Mouse (Mus musculus) urinary bladder, postnatal 4 days (tissue): ENCODE measurements around the gene Urgcp.

Experiments used
- DNase-seq, 2 experiments: peaks; one replicate each; pipeline ENCODE4 v3.0.0; 2021 to 2022; ENCODE audit warnings: low spot score in 2 of 2

Urgcp gene

DNA sequence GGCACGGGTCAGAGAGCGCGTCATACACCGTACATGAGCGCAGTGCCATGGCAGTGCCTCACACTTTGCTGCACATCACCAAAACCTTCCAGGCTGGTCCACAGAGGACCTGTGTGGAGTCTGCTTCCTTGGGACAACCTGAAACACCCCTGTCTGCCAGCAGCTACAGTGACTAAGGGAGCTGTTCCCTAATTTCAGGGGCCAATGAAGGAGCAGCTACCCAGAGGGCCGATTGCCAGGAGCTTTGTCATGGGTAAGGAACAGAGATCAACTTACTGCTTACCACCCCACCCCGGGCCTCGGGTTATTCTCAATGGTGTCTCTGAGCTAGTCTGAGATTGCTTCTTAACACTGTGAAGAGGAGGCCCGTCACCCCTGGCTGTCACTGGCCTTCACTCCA lies 47.0 kb downstream of the Urgcp start:
- no peak for DNase-seq

DNA sequence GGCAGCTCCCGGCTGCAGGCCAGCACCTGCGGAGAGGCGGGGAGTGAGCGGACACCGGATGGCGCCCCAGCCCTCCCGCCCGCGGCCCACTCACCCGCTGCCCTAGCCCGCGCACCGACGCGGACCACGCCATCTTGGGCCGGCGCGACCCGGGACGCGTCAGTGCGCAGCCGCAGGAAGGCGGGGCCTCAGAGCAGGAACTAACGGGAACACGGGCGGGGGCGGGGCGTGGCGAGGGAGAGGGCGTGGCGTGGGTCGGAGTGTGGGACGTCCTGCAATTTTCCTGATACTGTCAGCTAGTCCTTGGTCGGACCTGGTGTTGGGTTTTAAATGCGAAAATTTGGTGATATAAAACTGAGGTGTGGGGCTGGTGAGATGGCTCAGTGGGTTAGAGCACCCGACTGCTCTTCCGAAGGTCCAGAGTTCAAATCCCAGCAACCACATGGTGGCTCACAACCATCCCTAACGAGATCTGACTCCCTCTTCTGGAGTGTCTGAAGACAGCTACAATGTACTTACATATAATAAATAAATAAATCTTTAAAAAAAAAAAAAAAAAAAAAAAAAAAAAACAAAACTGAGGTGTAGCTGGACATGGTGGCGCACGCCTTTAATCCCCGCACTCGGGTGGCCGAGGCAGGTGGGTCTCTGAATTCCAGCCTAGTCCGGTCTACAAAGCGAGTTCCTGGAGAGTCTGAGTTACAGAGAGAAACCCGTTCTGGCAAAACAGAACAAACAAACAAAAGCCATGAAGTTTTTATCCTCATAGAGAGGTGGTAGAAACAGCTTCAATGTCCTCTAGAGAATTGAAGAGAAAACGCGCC lies 54.4 kb downstream of the Urgcp start:
- DNase-seq = peak; percentile 83 to 92

- DNase-seq = peak in 1 of 2 experiments; percentile 50
These were observed 55.2 kb downstream of the Urgcp start for GRCm38 (mm10) chr11:5706874-5707529.

DNA sequence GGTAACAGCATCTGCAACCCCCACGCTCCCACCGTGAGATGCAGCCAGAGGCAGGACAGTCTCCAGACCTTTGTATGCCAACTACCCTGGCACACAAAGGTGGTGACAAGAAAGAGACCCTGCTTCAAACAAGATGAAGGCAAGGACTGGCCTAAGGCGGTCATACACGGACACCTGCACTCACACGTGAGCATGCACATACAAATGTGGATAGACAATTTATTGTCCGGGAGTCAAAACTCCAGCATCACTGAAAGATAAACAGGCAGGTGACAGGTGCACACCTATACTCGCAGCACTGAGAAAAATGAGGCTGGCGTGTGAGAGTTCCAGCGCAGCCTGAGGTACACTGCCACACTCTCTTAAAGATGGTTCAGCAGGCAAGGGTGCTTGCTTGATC lies 56.2 kb downstream of the Urgcp start:
- DNase-seq = no peak

DNA sequence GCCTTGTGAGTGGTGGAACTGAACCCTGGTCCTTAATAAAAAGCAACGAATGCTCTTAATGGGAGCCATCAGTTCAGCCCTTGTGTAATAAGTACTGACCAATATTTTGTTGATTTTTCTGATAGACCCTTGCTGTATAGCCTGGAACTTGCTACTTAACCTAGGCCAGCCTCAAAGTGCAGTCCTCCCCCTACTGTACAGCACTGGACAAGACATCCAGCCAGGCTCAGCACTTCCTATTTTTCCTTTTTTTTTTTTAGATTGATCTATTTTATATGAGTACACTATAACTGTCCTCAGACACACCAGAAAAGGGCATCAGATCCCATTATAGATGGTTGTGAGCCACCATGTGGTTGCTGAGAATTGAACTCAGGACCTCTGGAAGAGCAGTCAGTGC lies 58.8 kb downstream of the Urgcp start:
- DNase-seq = no peak

- DNase-seq = no peak
These were observed 59.2 kb downstream of the Urgcp start for GRCm38 (mm10) chr11:5702957-5703332.

- no peak for DNase-seq
These were observed 59.8 kb downstream of the Urgcp start for GRCm38 (mm10) chr11:5702271-5702956.

GRCm38 (mm10) chr11:5701821-5702220 lies 60.4 kb downstream of the Urgcp start:
- no peak for DNase-seq

DNA sequence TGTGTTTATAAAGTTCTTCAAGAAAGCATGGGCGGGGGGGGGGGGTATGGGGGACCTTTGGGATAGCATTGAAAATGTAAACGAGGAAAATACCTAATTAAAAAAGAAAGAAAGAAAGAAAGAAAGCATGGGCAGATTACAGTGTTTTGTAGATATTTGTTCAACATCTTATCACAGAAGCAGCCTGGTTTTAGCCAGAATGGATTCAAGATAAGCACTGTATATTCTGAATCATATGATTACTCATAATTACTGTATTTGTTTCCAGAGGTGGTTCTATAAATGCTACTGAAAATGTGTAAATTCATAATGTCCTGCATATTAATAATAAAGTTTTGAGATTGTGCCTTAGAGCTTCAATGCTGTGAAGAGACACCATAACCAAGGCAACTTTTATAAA lies 60.9 kb downstream of the Urgcp start:
- DNase-seq = no peak

DNA sequence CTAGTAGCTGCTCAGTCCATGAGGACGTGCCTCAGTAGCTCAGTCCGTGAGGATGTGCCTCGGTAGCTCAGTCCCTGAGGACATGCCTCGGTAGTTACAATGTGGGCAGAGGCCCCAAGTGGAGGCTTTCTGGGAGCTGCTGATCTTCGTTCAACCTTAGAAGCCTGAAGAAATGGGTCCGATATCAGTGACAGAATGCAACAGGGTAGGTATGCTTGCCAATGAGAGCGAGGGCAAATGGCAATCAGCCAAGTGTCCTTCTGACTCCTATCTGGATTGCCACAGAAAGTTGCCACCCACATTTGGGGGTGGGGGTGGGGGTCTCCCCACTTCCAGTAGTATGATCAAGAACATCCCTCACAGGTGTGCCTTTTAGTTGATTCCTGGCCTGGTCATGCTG lies 61.4 kb downstream of the Urgcp start:
- no peak for DNase-seq

DNA sequence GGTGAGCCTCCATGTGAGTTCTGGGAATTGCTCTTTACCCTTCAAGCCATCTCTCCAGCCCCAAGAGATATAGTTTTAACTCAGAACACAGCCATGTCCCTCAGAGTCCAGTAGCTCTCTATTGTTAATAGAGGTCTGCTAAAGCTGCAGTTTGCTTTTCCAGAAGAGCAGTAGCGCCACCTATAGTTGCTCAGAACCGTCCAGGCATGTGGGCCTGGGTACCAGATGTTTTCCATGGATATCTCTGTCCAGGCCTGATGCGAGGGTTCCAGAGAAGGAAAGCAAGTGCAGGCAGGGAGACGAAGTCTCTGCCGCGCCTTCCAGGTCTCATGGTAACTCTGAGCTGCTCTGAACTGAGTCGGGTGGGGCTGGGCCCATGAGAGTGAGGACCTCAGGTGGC lies 70.4 kb downstream of the Urgcp start:
- DNase-seq = no peak

- no peak for DNase-seq
These were observed 77.9 kb downstream of the Urgcp start for GRCm38 (mm10) chr11:5684283-5684682.

DNA sequence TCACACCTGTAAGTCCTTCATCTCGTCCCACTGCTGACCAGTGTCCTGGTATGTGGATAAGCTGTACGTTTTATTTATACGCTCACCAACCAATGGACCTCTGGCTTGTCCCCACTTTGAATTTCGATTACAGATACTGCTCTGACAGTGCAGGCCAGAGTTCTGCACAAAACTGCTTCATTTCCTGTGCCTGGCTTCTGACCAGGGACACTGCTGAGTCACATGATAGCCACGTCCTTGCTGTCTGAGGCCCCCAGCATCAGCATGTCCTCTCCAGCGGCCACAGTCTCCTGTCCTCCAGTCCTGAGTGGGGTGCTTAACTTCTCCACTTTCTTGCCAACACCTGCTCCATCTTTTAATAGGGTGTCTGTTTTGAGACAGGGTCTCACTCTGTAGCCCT lies 79.6 kb downstream of the Urgcp start:
- DNase-seq = no peak
